Mouse (Mus musculus): ENCODE data around the gene Zfp867.

GRCm38 (mm10) chr11:59421967-59422366 is 50.3 kb downstream of the Zfp867 start:
- TF ChIP-seq CTCF (IDR thresholded peaks at IDR 0.05), result peak; percentile 43
- TF ChIP-seq EP300 (IDR thresholded peaks at IDR 0.05), result no peak

Measured in lung, postnatal 0 days (tissue).